Mouse (Mus musculus): Measurements from ENCODE around the gene Igfbp7. TPM values are rescaled to one million over a fixed set of nuclear protein-coding genes. Genes with fewer than 3 reads are reported as not detected.

The Igfbp7 gene
- polyA plus RNA-seq, 1 experiment from 2014 or later, result 35.3 TPM

DNA sequence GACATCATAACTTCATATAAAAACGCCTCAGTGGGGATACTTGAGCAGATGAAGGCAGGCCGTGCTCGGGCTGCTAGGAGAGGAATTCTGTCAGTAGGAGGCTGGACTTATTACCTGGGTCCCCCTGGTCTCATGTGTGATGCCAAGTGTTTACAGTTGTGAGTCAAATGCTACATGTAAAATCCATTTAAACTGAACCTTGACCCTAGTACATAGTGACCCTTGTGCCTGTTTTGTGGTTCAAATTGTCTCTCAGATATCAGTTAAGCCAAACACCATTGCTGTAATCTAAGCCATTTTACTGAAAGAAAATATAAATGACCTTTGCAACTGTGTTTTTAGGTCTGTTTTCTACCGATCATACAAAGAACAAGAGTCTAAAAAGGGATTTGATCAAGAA, 67.8 kb downstream of the Igfbp7 start:
- Histone ChIP-seq H3K4me3 (ENCODE audit: low read depth, low read length) (no peak overlapping the region), H3K4me2 (no peak overlapping the region), H3K9ac (ENCODE audit: low read depth, low read length) (no peak overlapping the region), H3K9me3 (replicated peaks; ENCODE audit: control insufficient read depth, low read length) (no peaks in the 10 kb centered on the region), H3K36me3 (ENCODE audit: control insufficient read depth, insufficient read depth, low read length) (peaks cover 42% of the 10 kb centered on the region), H3K27me3 (ENCODE audit: control insufficient read depth, insufficient read depth, low read length) (no peaks in the 10 kb centered on the region), H3K27ac (ENCODE audit: low read depth, low read length) (no peak overlapping the region), H3K4me1 (ENCODE audit: control insufficient read depth, insufficient read depth, low read length) (no peaks in the 10 kb centered on the region)
- ATAC-seq (replicated peaks; ENCODE audit: insufficient number of reproducible peaks, low FRiP score, low TSS enrichment), result no peak
- WGBS (ENCODE audit: insufficient replicate concordance), result 84% methylated on average over 4 of the region's 4 CpGs

DNA sequence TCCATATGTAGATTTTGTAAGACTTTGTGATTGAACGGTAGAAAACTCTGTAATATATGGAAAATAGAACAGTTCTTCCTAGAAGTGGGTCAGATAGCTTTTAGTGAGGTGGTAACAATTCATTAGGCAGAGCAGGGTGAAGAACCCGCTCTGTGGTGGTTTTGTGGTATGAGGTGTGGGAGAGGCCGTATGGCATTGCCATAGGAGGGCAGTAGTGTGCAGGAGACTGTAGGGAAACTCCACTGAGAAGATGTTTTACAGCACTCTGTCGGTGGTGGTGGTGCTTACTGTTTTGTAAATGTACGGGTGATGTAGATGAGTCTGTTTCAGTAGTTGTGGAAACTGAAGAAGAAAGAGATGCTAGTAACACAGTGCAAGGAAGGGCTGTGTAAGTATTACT, 77.7 kb downstream of the Igfbp7 start:
- Histone ChIP-seq H3K27me3 (ENCODE audit: control insufficient read depth, insufficient read depth, low read length) (no peaks in the 10 kb centered on the region), H3K4me3 (ENCODE audit: low read depth, low read length) (no peak overlapping the region), H3K36me3 (ENCODE audit: control insufficient read depth, insufficient read depth, low read length) (peaks cover 42% of the 10 kb centered on the region), H3K4me1 (ENCODE audit: control insufficient read depth, insufficient read depth, low read length) (no peaks in the 10 kb centered on the region), H3K4me2 (no peak overlapping the region), H3K27ac (ENCODE audit: low read depth, low read length) (no peak overlapping the region), H3K9me3 (replicated peaks; ENCODE audit: control insufficient read depth, low read length) (no peaks in the 10 kb centered on the region), H3K9ac (ENCODE audit: low read depth, low read length) (no peak overlapping the region)
- WGBS (ENCODE audit: insufficient replicate concordance), result 79% methylated on average over 5 of the region's 5 CpGs
- ATAC-seq (replicated peaks; ENCODE audit: insufficient number of reproducible peaks, low FRiP score, low TSS enrichment), result no peak

DNA sequence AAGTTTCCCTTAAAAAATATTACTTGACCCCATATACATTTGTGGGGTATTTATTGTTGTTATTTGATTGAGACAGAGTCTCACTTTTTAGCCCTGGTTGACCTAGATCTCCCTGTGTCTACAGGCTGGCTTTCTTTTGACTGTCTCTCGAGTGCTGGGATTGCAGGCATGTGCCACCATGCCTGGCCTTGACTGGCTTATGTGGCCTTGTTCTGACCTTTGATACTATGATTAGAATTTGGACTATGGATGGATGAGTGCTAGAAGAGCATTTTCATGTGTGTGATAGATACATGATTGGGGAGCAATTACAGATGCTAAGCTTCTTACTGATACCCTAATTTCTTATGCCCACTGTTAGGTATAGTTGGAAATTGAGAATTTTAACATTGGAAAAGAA, 82.9 kb downstream of the Igfbp7 start:
- Histone ChIP-seq H3K4me2 (no peak overlapping the region), H3K4me1 (ENCODE audit: control insufficient read depth, insufficient read depth, low read length) (no peaks in the 10 kb centered on the region), H3K27me3 (ENCODE audit: control insufficient read depth, insufficient read depth, low read length) (no peaks in the 10 kb centered on the region), H3K4me3 (ENCODE audit: low read depth, low read length) (no peak overlapping the region), H3K9ac (ENCODE audit: low read depth, low read length) (no peak overlapping the region), H3K9me3 (replicated peaks; ENCODE audit: control insufficient read depth, low read length) (no peaks in the 10 kb centered on the region), H3K36me3 (ENCODE audit: control insufficient read depth, insufficient read depth, low read length) (peaks cover 51% of the 10 kb centered on the region), H3K27ac (ENCODE audit: low read depth, low read length) (no peak overlapping the region)
- no peak for ATAC-seq (replicated peaks; ENCODE audit: insufficient number of reproducible peaks, low FRiP score, low TSS enrichment)
- 71% methylated on average over 1 of the region's 1 CpGs for WGBS (ENCODE audit: insufficient replicate concordance)

DNA sequence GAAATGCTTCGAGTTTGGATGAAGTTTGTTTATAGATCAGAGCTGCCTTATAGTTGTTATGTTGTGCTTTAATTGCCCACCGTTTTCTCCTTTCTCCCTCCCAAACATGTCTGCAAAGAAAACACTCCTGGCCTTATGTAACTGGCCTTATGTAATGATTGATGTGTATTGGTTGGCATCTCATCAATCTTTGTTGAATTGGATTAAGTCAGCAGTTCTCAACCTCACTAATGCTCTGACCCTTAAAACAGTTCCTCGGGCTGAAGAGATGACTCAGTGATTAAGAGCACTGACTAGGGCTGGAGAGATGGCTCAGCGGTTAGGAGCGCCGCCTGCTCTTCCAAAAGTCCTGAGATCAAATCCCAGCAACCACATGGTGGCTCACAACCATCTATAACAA, 92.9 kb downstream of the Igfbp7 start:
- no peak overlapping the region for H3K4me2 ChIP-seq
- ATAC-seq (replicated peaks; ENCODE audit: insufficient number of reproducible peaks, low FRiP score, low TSS enrichment), result no peak
- no peak overlapping the region for H3K9ac ChIP-seq (ENCODE audit: low read depth, low read length)
- H3K27ac ChIP-seq (ENCODE audit: low read depth, low read length), result no peak overlapping the region
- H3K4me1 ChIP-seq (ENCODE audit: control insufficient read depth, insufficient read depth, low read length), result peaks cover 7% of the 10 kb centered on the region; the same call in 1 of the 2 replicates
- no peaks in the 10 kb centered on the region for H3K27me3 ChIP-seq (ENCODE audit: control insufficient read depth, insufficient read depth, low read length)
- H3K9me3 ChIP-seq (replicated peaks; ENCODE audit: control insufficient read depth, low read length), result no peaks in the 10 kb centered on the region
- H3K4me3 ChIP-seq (ENCODE audit: low read depth, low read length), result no peak overlapping the region
- H3K36me3 ChIP-seq (ENCODE audit: control insufficient read depth, insufficient read depth, low read length), result peaks cover 8% of the 10 kb centered on the region
- 86% methylated on average over 6 of the region's 6 CpGs for WGBS (ENCODE audit: insufficient replicate concordance)

DNA sequence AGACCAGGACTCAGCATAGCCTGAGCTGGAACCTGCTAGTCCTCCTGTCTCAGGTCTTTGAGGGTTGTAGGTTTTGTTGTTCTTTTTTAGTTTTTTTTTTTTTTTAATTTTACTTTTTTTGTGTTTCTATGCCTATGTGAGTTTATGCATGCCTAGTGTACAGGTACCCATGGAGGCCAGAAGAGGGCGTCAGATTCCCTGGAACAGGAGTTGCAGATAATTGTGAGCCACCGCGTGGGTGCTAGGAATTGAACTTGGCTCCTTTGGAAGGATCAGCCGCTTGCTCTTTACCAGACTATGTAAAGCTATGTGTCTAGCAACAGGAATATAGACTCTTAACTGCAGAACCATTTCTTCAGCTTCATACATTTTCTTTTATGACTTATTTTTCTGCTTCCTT, 93.6 kb downstream of the Igfbp7 start:
- no peak overlapping the region for H3K27ac ChIP-seq (ENCODE audit: low read depth, low read length)
- H3K4me1 ChIP-seq (ENCODE audit: control insufficient read depth, insufficient read depth, low read length), result peaks cover 7% of the 10 kb centered on the region; the same call in 1 of the 2 replicates
- no peaks in the 10 kb centered on the region for H3K27me3 ChIP-seq (ENCODE audit: control insufficient read depth, insufficient read depth, low read length)
- H3K9me3 ChIP-seq (replicated peaks; ENCODE audit: control insufficient read depth, low read length), result no peaks in the 10 kb centered on the region
- H3K9ac ChIP-seq (ENCODE audit: low read depth, low read length), result no peak overlapping the region
- H3K4me2 ChIP-seq, result no peak overlapping the region
- WGBS (ENCODE audit: insufficient replicate concordance), result 88% methylated on average over 4 of the region's 4 CpGs
- ATAC-seq (replicated peaks; ENCODE audit: insufficient number of reproducible peaks, low FRiP score, low TSS enrichment), result no peak
- no peak overlapping the region for H3K4me3 ChIP-seq (ENCODE audit: low read depth, low read length)
- H3K36me3 ChIP-seq (ENCODE audit: control insufficient read depth, insufficient read depth, low read length), result peaks cover 8% of the 10 kb centered on the region

DNA sequence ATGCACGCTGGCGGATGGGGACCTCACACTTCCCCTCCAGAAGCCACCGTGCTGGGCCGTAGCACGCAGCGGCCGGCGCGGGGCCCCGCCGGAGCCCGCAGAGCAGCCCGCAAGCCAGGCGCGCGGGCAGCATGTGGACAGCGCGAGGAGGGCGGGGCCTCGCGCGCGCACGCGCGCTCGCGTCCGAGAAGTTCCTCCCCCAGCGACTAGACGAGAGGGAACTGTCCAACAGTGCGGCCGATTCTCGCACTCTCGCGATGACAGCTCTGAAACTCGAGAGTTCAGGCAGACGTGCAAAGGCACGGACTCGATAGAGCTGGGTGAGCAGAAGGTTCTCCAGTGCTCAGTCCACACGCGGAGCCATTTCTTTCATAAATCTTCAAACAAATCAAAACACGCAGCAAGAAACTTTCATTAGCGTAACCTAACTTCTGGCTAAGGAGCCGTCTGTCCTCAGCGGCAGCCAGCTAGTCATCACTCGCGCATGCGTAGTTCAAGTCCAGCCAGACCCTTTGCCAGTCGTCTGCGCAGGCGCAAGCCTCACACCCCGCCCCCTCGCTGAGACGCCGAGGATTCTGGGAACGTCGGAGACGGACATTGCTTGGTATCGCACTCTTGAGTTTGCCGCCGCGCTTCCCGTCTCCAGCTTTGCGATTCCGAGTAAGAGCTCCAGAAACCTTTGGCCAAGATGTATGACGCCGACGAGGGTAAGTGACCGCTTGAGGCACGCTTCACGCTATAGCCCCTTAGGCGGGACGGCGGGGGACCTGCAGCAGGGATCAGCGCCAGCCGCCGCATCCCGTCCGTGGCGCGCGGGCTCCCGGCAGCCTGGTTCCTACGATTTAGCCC, 97.7 kb downstream of the Igfbp7 start, which contains the start of the genes Noa1 and Polr2b:
Gene Noa1 (minus strand): TSS at position 161 of the 849 bp plus-strand sequence.
Gene Polr2b (plus strand): TSS at position 224 of the 849 bp plus-strand sequence.
- Histone ChIP-seq H3K27me3 (ENCODE audit: control insufficient read depth, insufficient read depth, low read length) (no peaks in the 10 kb centered on the region), H3K36me3 (ENCODE audit: control insufficient read depth, insufficient read depth, low read length) (peaks cover 6% of the 10 kb centered on the region), H3K4me2 (peak within 1 kb of the TSS; percentile 95), H3K9me3 (replicated peaks; ENCODE audit: control insufficient read depth, low read length) (no peaks in the 10 kb centered on the region), H3K4me1 (ENCODE audit: control insufficient read depth, insufficient read depth, low read length) (peaks cover 17% of the 10 kb centered on the region), H3K4me3 (ENCODE audit: low read depth, low read length) (peak within 1 kb of the TSS; percentile 95), H3K27ac (ENCODE audit: low read depth, low read length) (peak within 1 kb of the TSS; percentile 83), H3K9ac (ENCODE audit: low read depth, low read length) (peak within 1 kb of the TSS; percentile 82)
- WGBS (ENCODE audit: insufficient replicate concordance), result under 1% methylated on average over 85 of the region's 85 CpGs
- ATAC-seq (replicated peaks; ENCODE audit: insufficient number of reproducible peaks, low FRiP score, low TSS enrichment), result peak; percentile 95

DNA sequence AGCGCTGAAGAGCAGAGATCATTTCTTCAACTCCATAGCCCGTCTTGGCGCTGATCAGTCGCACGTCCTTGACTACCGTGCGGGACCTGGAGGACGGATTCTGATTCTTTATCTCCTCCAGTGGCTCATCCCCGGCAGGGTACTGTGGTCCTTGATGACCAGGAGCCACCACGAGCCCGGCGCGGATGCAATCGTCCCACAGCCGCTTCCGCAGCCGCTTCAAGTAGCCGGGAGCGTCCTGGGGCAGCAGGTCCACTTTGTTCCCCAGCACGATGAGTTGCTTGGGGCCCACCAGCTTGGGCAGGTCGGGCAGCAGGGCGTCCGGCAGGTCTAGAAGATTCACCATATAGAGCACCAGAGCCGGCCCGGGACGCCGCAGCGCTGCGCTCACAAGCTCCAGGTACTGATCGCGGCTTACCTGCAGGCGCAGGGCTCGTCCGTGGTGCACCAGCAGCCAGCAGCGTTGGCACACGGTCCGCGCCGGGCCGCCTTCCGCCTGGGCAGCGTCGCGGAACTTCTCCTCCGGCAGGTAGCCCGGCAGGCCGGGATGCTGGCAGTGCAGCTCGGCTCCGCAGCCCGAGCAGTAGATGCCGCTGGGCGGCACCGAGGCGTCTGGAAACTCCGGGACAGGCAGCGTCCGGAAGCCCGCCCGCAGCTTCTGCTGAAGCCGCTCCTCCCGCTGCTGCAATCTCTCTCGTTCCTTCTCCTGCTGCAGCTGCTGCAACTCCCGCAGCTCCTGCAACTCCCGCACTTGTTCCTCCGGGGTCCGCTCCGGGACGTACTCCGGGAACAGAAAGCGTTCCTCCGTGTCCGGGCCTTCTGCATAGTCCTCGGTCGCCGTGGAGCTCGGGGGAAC, 98.6 kb downstream of the Igfbp7 start:
- Histone ChIP-seq H3K36me3 (ENCODE audit: control insufficient read depth, insufficient read depth, low read length) (peaks cover 6% of the 10 kb centered on the region), H3K9ac (ENCODE audit: low read depth, low read length) (peak overlapping the region; percentile 82), H3K4me2 (peak overlapping the region; percentile 95), H3K27ac (ENCODE audit: low read depth, low read length) (0 out of 2 replicates have a peak overlapping the region, but pooled peaks have one; percentile 83), H3K4me3 (ENCODE audit: low read depth, low read length) (peak overlapping the region; percentile 95), H3K27me3 (ENCODE audit: control insufficient read depth, insufficient read depth, low read length) (no peaks in the 10 kb centered on the region), H3K9me3 (replicated peaks; ENCODE audit: control insufficient read depth, low read length) (no peaks in the 10 kb centered on the region), H3K4me1 (ENCODE audit: control insufficient read depth, insufficient read depth, low read length) (peaks cover 17% of the 10 kb centered on the region)
- under 1% methylated on average over 76 of the region's 76 CpGs for WGBS (ENCODE audit: insufficient replicate concordance)
- ATAC-seq (replicated peaks; ENCODE audit: insufficient number of reproducible peaks, low FRiP score, low TSS enrichment), result peak; percentile 24; the same call in 1 of the 2 replicates

DNA sequence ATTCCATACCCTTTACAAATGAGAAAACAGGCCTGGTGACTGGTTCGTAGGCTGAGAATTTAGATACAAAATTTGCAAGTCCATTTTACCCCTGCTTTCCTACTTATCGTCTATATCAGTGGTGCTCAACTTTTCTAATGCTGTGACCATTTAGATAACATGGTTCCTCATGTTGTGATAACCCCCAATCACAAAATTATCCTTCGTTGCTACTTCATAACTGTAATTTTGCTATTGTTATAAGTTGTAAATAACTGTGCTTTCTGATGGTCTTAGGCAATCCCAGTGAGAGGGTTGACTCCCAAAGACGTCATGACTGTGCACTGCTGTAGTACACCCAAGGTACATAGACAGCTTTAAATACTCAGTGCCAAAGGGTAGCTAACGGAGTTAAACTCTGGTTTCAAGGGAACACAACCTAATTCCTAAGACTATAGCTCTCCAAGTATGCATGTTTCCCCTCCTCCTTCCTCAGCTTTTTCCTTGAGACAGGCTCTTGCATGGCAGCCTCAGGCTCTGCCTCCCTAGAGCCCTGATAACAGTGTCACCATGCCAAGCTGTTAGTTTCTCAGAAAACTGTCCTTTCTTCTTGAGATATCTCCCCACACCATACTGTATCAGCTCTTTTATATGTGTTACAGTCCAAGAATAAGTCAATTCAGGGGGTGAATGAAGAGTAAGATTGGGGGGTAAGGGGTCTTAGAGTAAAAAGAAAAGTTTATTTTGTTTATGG, 99.9 kb downstream of the Igfbp7 start:
- H3K4me3 ChIP-seq (ENCODE audit: low read depth, low read length), result peak overlapping the region; percentile 95
- H3K27ac ChIP-seq (ENCODE audit: low read depth, low read length), result no peak overlapping the region
- WGBS (ENCODE audit: insufficient replicate concordance), result 73% methylated on average over 5 of the region's 5 CpGs
- no peaks in the 10 kb centered on the region for H3K27me3 ChIP-seq (ENCODE audit: control insufficient read depth, insufficient read depth, low read length)
- H3K9me3 ChIP-seq (replicated peaks; ENCODE audit: control insufficient read depth, low read length), result no peaks in the 10 kb centered on the region
- H3K9ac ChIP-seq (ENCODE audit: low read depth, low read length), result no peak overlapping the region
- ATAC-seq (replicated peaks; ENCODE audit: insufficient number of reproducible peaks, low FRiP score, low TSS enrichment), result no peak
- H3K4me2 ChIP-seq, result peak overlapping the region; percentile 95
- peaks cover 6% of the 10 kb centered on the region for H3K36me3 ChIP-seq (ENCODE audit: control insufficient read depth, insufficient read depth, low read length)
- H3K4me1 ChIP-seq (ENCODE audit: control insufficient read depth, insufficient read depth, low read length), result peaks cover 17% of the 10 kb centered on the region
